Mouse (Mus musculus) liver, embryonic 14.5 days (tissue): ENCODE results near the gene Mtfp1.

Experiments used
- CTCF ChIP-seq: IDR thresholded peaks from 2 replicates; pipeline ENCODE4 v1.5.1; 2016; ENCODE audit warnings: antibody characterized with exemption, low read depth, control low read depth
- EP300 ChIP-seq: IDR thresholded peaks from 2 replicates; pipeline ENCODE4 v1.6.1; 2016; ENCODE audit warnings: antibody characterized with exemption, low read depth

- TF ChIP-seq CTCF (peak; percentile 30; the same call in 1 of the 2 replicates), EP300 (no peak)
These were observed 22.3 kb upstream of the Mtfp1 start for GRCm38 (mm10) chr11:4117372-4118071.
